19 mouse cellular contexts compared by ENCODE assay signal in the genomic region with DNA sequence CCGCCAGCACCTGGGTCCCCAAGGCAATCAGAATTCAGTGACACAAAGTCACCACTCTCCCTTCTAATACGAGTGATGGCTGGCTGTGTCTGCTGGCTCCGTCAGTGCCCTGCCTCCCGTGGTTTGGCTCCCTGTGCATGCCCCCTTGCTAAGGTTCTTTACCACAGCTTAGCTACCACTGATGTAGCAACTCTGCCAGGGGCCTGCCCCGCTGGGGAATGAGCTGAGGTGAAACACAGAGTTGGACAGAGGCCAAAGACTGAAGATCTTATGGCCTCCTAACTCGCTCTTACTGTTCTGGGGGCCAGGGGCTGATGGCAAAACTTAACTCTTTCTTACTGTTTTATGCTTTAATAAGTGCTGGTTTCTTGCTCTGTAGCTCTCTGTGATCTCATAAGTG. TPM values are rescaled to one million over a fixed set of nuclear protein-coding genes. Genes with fewer than 3 reads are reported as not detected.
A peak's percentile ranks its signal among the peaks of the same experiment; 100 is the strongest.
DNase-seq lines count a peak whose midpoint lies in the region; ATAC-seq and TF ChIP-seq lines count a peak whose summit lies in the region.
"Had no signal": no experiment of that assay in that cellular context is flagged by ENCODE, and none has a peak within 500 bp of the region (broad histone marks: within the 10 kb centered on the region; RNA-seq: fewer than 3 reads in every experiment).

No protein-coding gene starts in this region.

- WGBS in heart, embryonic 13.5 days: 36% methylated on average over 6 of the region's 6 CpGs
- WGBS in heart, embryonic 10.5 days: 60% methylated on average over 6 of the region's 6 CpGs
- WGBS in lung, embryonic 16.5 days: 22% methylated on average over 6 of the region's 6 CpGs
- 38% methylated on average over 6 of the region's 6 CpGs for WGBS in stomach, postnatal 0 days
- 57% methylated on average over 6 of the region's 6 CpGs for WGBS in midbrain, embryonic 14.5 days

- no peak for TF ChIP-seq EP300 in stomach, postnatal 0 days (optimal IDR thresholded peaks at IDR 0.05)

- no peak for DNase-seq in heart, embryonic 10.5 days (ENCODE audit: low spot score)
- no peak for DNase-seq in lung, postnatal 36 days
- DNase-seq in fibroblast of lung, adult 2 months (ENCODE audit: low read depth): peak; percentile 7
- DNase-seq in stomach, postnatal 0 days (ENCODE audit: low spot score): no peak
- no peak for DNase-seq in midbrain, embryonic 14.5 days
- DNase-seq: cerebellum, adult 8-10 months; heart, adult 18-20 months; liver; right cerebral cortex, postnatal 4 days; thymus, postnatal 4 days had no signal

- no peaks in the 10 kb centered on the region for H3K27me3 ChIP-seq in heart, embryonic 13.5 days (replicated peaks)
- H3K27me3 ChIP-seq in heart, embryonic 10.5 days (ENCODE audit: insufficient read depth, poor library complexity, severe bottlenecking): no peaks in the 10 kb centered on the region
- no peaks in the 10 kb centered on the region for H3K27me3 ChIP-seq in lung, embryonic 16.5 days (ENCODE audit: control insufficient read depth, insufficient read depth, low read depth, low read length)
- no peaks in the 10 kb centered on the region for H3K27me3 ChIP-seq in stomach, postnatal 0 days (ENCODE audit: control insufficient read depth, insufficient read depth, low read length)
- no peaks in the 10 kb centered on the region for H3K27me3 ChIP-seq in midbrain, embryonic 14.5 days (ENCODE audit: control insufficient read depth, insufficient read depth, low read length)
- H3K27me3 ChIP-seq: embryonic facial prominence, embryonic 12.5 days; intestine, embryonic 15.5 days; neural tube, embryonic 12.5 days had no signal

- peaks cover 10% of the 10 kb centered on the region for H3K4me1 ChIP-seq in heart, embryonic 13.5 days
- H3K4me1 ChIP-seq in heart, embryonic 10.5 days: no peaks in the 10 kb centered on the region
- peaks cover 12% of the 10 kb centered on the region for H3K4me1 ChIP-seq in lung, embryonic 16.5 days (replicated peaks; ENCODE audit: control insufficient read depth, insufficient read depth, low read length)
- H3K4me1 ChIP-seq in stomach, postnatal 0 days (replicated peaks; ENCODE audit: control insufficient read depth, insufficient read depth): no peaks in the 10 kb centered on the region
- H3K4me1 ChIP-seq in midbrain, embryonic 14.5 days (ENCODE audit: control insufficient read depth, insufficient read depth, low read length): no peaks in the 10 kb centered on the region
- H3K4me1 ChIP-seq: embryonic facial prominence, embryonic 12.5 days; intestine, embryonic 15.5 days; neural tube, embryonic 12.5 days had no signal

- no peak overlapping the region for H3K4me3 ChIP-seq in heart, embryonic 13.5 days
- H3K4me3 ChIP-seq in heart, embryonic 10.5 days: no peak overlapping the region
- no peak overlapping the region for H3K4me3 ChIP-seq in lung, embryonic 16.5 days (ENCODE audit: low read length)
- H3K4me3 ChIP-seq in stomach, postnatal 0 days (ENCODE audit: low read depth, low read length): no peak overlapping the region
- no peak overlapping the region for H3K4me3 ChIP-seq in midbrain, embryonic 14.5 days (replicated peaks; ENCODE audit: low read depth, low read length)
- H3K4me3 ChIP-seq: embryonic facial prominence, embryonic 12.5 days; intestine, embryonic 15.5 days; neural tube, embryonic 12.5 days had no signal

- TF ChIP-seq CTCF in stomach, postnatal 0 days (IDR thresholded peaks at IDR 0.05; ENCODE audit: low read depth): no peak

- no peak for ATAC-seq in heart, embryonic 13.5 days (ENCODE audit: extremely low read depth, insufficient number of reproducible peaks, low FRiP score, low TSS enrichment)
- ATAC-seq in lung, embryonic 16.5 days (ENCODE audit: low read depth): no peak
- ATAC-seq in stomach, postnatal 0 days (ENCODE audit: low FRiP score, low TSS enrichment): no peak
- no peak for ATAC-seq in midbrain, embryonic 14.5 days (ENCODE audit: low FRiP score, low TSS enrichment)
- ATAC-seq: activated CD4-positive, CD25-positive, alpha-beta regulatory T cell, adult 4 months; intestine, embryonic 15.5 days had no signal

- 0 out of 2 replicates have a peak overlapping the region, but pooled peaks have one; percentile 4 for H3K9ac ChIP-seq in heart, embryonic 13.5 days
- no peak overlapping the region for H3K9ac ChIP-seq in lung, embryonic 16.5 days (ENCODE audit: low read length)
- no peak overlapping the region for H3K9ac ChIP-seq in stomach, postnatal 0 days (ENCODE audit: low read length)
- no peak overlapping the region for H3K9ac ChIP-seq in midbrain, embryonic 14.5 days (replicated peaks; ENCODE audit: low read length)
- H3K9ac ChIP-seq: embryonic facial prominence, embryonic 12.5 days; hindbrain, embryonic 14.5 days; intestine, embryonic 15.5 days; neural tube, embryonic 12.5 days had no signal

- no peaks in the 10 kb centered on the region for H3K9me3 ChIP-seq in heart, embryonic 13.5 days
- no peaks in the 10 kb centered on the region for H3K9me3 ChIP-seq in heart, embryonic 10.5 days
- H3K9me3 ChIP-seq in lung, embryonic 16.5 days (ENCODE audit: control insufficient read depth, low read length): 0 out of 2 replicates have a peak, but pooled peaks cover 3% of the 10 kb centered on the region
- no peaks in the 10 kb centered on the region for H3K9me3 ChIP-seq in stomach, postnatal 0 days (ENCODE audit: control insufficient read depth, low read length)
- H3K9me3 ChIP-seq in midbrain, embryonic 14.5 days (ENCODE audit: control insufficient read depth, low read length): no peaks in the 10 kb centered on the region
- H3K9me3 ChIP-seq: embryonic facial prominence, embryonic 12.5 days; intestine, embryonic 15.5 days; neural tube, embryonic 12.5 days had no signal

- no peaks in the 10 kb centered on the region for H3K36me3 ChIP-seq in heart, embryonic 13.5 days
- no peaks in the 10 kb centered on the region for H3K36me3 ChIP-seq in heart, embryonic 10.5 days
- H3K36me3 ChIP-seq in lung, embryonic 16.5 days (ENCODE audit: control insufficient read depth, insufficient read depth, low read length): no peaks in the 10 kb centered on the region
- no peaks in the 10 kb centered on the region for H3K36me3 ChIP-seq in stomach, postnatal 0 days (ENCODE audit: control insufficient read depth, insufficient read depth, low read length)
- H3K36me3 ChIP-seq in midbrain, embryonic 14.5 days (ENCODE audit: control insufficient read depth, insufficient read depth, low read length): no peaks in the 10 kb centered on the region
- H3K36me3 ChIP-seq: embryonic facial prominence, embryonic 12.5 days; intestine, embryonic 15.5 days; neural tube, embryonic 12.5 days had no signal

- H3K27ac ChIP-seq in heart, embryonic 13.5 days (replicated peaks): no peak overlapping the region
- no peak overlapping the region for H3K27ac ChIP-seq in heart, embryonic 10.5 days
- 0 out of 2 replicates have a peak overlapping the region, but pooled peaks have one; percentile 12 for H3K27ac ChIP-seq in lung, embryonic 16.5 days (ENCODE audit: low read length)
- 0 out of 2 replicates have a peak overlapping the region, but pooled peaks have one; percentile 13 for H3K27ac ChIP-seq in stomach, postnatal 0 days (replicated peaks)
- no peak overlapping the region for H3K27ac ChIP-seq in midbrain, embryonic 14.5 days (replicated peaks; ENCODE audit: low read depth, low read length)
- H3K27ac ChIP-seq: embryonic facial prominence, embryonic 12.5 days; hindbrain, embryonic 14.5 days; intestine, embryonic 15.5 days; macrophage; neural tube, embryonic 12.5 days had no signal

- H3K4me2 ChIP-seq in heart, embryonic 13.5 days: no peak overlapping the region
- no peak overlapping the region for H3K4me2 ChIP-seq in lung, embryonic 16.5 days (ENCODE audit: low read depth, low read length)
- no peak overlapping the region for H3K4me2 ChIP-seq in stomach, postnatal 0 days (replicated peaks; ENCODE audit: low read depth)
- no peak overlapping the region for H3K4me2 ChIP-seq in midbrain, embryonic 14.5 days (ENCODE audit: low read length)
- H3K4me2 ChIP-seq: embryonic facial prominence, embryonic 12.5 days; hindbrain, embryonic 14.5 days; intestine, embryonic 15.5 days; midbrain, embryonic 11.5 days; neural tube, embryonic 12.5 days had no signal

RNA-seq across cellular contexts. Expression of a gene that starts 52.9 kb away (rescaled TPM):
- 62.2 and 73.4 TPM in 2 replicates for polyA plus RNA-seq in heart, embryonic 13.5 days (2015; fragmentation: Nextera tagmentation; extraction: Ambion mirVana)
- polyA plus RNA-seq in heart, embryonic 10.5 days (2016; fragmentation: Nextera tagmentation; extraction: Ambion mirVana): 126 and 128 TPM in 2 replicates
- 134 and 139 TPM in 2 replicates for polyA plus RNA-seq in lung, embryonic 16.5 days (2015; fragmentation: Nextera tagmentation; extraction: Ambion mirVana)
- 46.8 and 49.8 TPM in 2 replicates for polyA plus RNA-seq in stomach, postnatal 0 days (2015; fragmentation: Nextera tagmentation; extraction: Ambion mirVana)
- polyA plus RNA-seq in midbrain, embryonic 14.5 days (2014; fragmentation: Nextera tagmentation; extraction: Ambion mirVana): 28.1 and 43.3 TPM in 2 replicates

Comparison
In these comparisons a context has a peak if more than half of its experiments do, and no peak if none do; other contexts are left out.
1. H3K27ac ChIP-seq: peak in lung, embryonic 16.5 days (single experiment) and stomach, postnatal 0 days (single experiment); none in heart, embryonic 13.5 days (single experiment), heart, embryonic 10.5 days (single experiment) and midbrain, embryonic 14.5 days (single experiment).